Mouse (Mus musculus): ENCODE measurements around the gene Krtap1-4. TPM values are rescaled to one million over a fixed set of nuclear protein-coding genes. Genes with fewer than 3 reads are reported as not detected.

The Krtap1-4 gene
- polyA plus RNA-seq, 1 experiment from 2014 or later, result not detected

GRCm38 (mm10) chr11:99580636-99581035 lies 2.8 kb downstream of the Krtap1-4 start, which contains the start of gene Krtap1-5:
Gene Krtap1-5 (minus strand): TSS chr11:99581016.
- WGBS, result 92% methylated on average over 6 of the region's 6 CpGs
- Histone ChIP-seq H3K4me1 (no peaks in the 10 kb centered on the region), H3K36me3 (replicated peaks) (no peaks in the 10 kb centered on the region)

GRCm38 (mm10) chr11:99574106-99574505 lies 9.3 kb downstream of the Krtap1-4 start:
- Histone ChIP-seq H3K36me3 (replicated peaks) (no peaks in the 10 kb centered on the region), H3K4me1 (peaks cover 3% of the 10 kb centered on the region), H3K9me3 (no peaks in the 10 kb centered on the region), H3K4me3 (peak overlapping the region; percentile 33), H3K27me3 (ENCODE audit: poor library complexity, severe bottlenecking) (no peaks in the 10 kb centered on the region), H3K27ac (peak overlapping the region; percentile 62; the same call in 1 of the 2 replicates)
- DNase-seq (ENCODE audit: extremely low spot score, low spot score), result peak; percentile 79
- WGBS, result 5% methylated on average over 7 of the region's 7 CpGs

More at GRCm38 (mm10) chr11:99580636-99581035, 2.8 kb downstream of the Krtap1-4 start, which contains the start of gene Krtap1-5:
- H3K27ac ChIP-seq, result no peak within 1 kb of the TSS
- no peak within 1 kb of the TSS for H3K4me3 ChIP-seq
- no peak for DNase-seq (ENCODE audit: extremely low spot score, low spot score)
- H3K27me3 ChIP-seq (ENCODE audit: poor library complexity, severe bottlenecking), result no peaks in the 10 kb centered on the region; the same call in 1 of the 2 replicates
- no peaks in the 10 kb centered on the region for H3K9me3 ChIP-seq

GRCm38 (mm10) chr11:99573164-99573563 lies 10.3 kb downstream of the Krtap1-4 start:
- H3K9me3 ChIP-seq, result no peaks in the 10 kb centered on the region
- H3K4me3 ChIP-seq, result no peak overlapping the region
- H3K27me3 ChIP-seq (ENCODE audit: poor library complexity, severe bottlenecking), result no peaks in the 10 kb centered on the region
- 34% methylated on average over 4 of the region's 4 CpGs for WGBS
- no peaks in the 10 kb centered on the region for H3K36me3 ChIP-seq (replicated peaks)
- no peak overlapping the region for H3K27ac ChIP-seq
- no peak for DNase-seq (ENCODE audit: extremely low spot score, low spot score)
- peaks cover 3% of the 10 kb centered on the region for H3K4me1 ChIP-seq

- no peak for DNase-seq (ENCODE audit: extremely low spot score, low spot score)
- H3K27ac ChIP-seq, result no peak within 1 kb of the TSS
- H3K4me3 ChIP-seq, result no peak within 1 kb of the TSS
- no peaks in the 10 kb centered on the region for H3K4me1 ChIP-seq
- H3K9me3 ChIP-seq, result no peaks in the 10 kb centered on the region
- WGBS, result 95% methylated on average over 7 of the region's 7 CpGs
- no peaks in the 10 kb centered on the region for H3K36me3 ChIP-seq (replicated peaks)
- no peaks in the 10 kb centered on the region for H3K27me3 ChIP-seq (ENCODE audit: poor library complexity, severe bottlenecking)
Observed at GRCm38 (mm10) chr11:99566530-99566929, 16.9 kb downstream of the Krtap1-4 start, which contains the start of gene Krtap3-1. Gene Krtap3-1 (minus strand): TSS chr11:99566630.

GRCm38 (mm10) chr11:99562580-99562979 lies 20.9 kb downstream of the Krtap1-4 start:
- no peaks in the 10 kb centered on the region for H3K4me1 ChIP-seq
- no peak overlapping the region for H3K4me3 ChIP-seq
- H3K27me3 ChIP-seq (ENCODE audit: poor library complexity, severe bottlenecking), result no peaks in the 10 kb centered on the region
- no peaks in the 10 kb centered on the region for H3K9me3 ChIP-seq
- H3K36me3 ChIP-seq (replicated peaks), result no peaks in the 10 kb centered on the region
- 91% methylated on average over 6 of the region's 6 CpGs for WGBS
- no peak for DNase-seq (ENCODE audit: extremely low spot score, low spot score)
- no peak overlapping the region for H3K27ac ChIP-seq

GRCm38 (mm10) chr11:99559366-99559765 lies 24.1 kb downstream of the Krtap1-4 start, which contains the start of gene Gm11939:
Gene Gm11939 (minus strand): TSS chr11:99559466.
- WGBS, result 85% methylated on average over 9 of the region's 9 CpGs
- Histone ChIP-seq H3K4me1 (no peaks in the 10 kb centered on the region), H3K27me3 (ENCODE audit: poor library complexity, severe bottlenecking) (no peaks in the 10 kb centered on the region), H3K36me3 (replicated peaks) (no peaks in the 10 kb centered on the region), H3K27ac (no peak within 1 kb of the TSS), H3K9me3 (no peaks in the 10 kb centered on the region), H3K4me3 (no peak within 1 kb of the TSS)
- no peak for DNase-seq (ENCODE audit: extremely low spot score, low spot score)

GRCm38 (mm10) chr11:99557976-99558745 lies 25.3 kb downstream of the Krtap1-4 start:
- Histone ChIP-seq H3K4me1 (no peaks in the 10 kb centered on the region), H3K36me3 (replicated peaks) (no peaks in the 10 kb centered on the region), H3K27me3 (ENCODE audit: poor library complexity, severe bottlenecking) (no peaks in the 10 kb centered on the region), H3K9me3 (no peaks in the 10 kb centered on the region), H3K27ac (no peak overlapping the region), H3K4me3 (no peak overlapping the region)
- no peak for DNase-seq (ENCODE audit: extremely low spot score, low spot score)
- WGBS, result 91% methylated on average over 3 of the region's 3 CpGs

GRCm38 (mm10) chr11:99556753-99557152 lies 26.7 kb downstream of the Krtap1-4 start, which contains the start of gene Krtap3-2:
Gene Krtap3-2 (minus strand): TSS chr11:99556853.
- H3K4me3 ChIP-seq, result no peak within 1 kb of the TSS
- H3K4me1 ChIP-seq, result no peaks in the 10 kb centered on the region
- H3K27me3 ChIP-seq (ENCODE audit: poor library complexity, severe bottlenecking), result no peaks in the 10 kb centered on the region; the same call in 1 of the 2 replicates
- 96% methylated on average over 2 of the region's 2 CpGs for WGBS
- no peak for DNase-seq (ENCODE audit: extremely low spot score, low spot score)
- no peaks in the 10 kb centered on the region for H3K36me3 ChIP-seq (replicated peaks)
- H3K9me3 ChIP-seq, result no peaks in the 10 kb centered on the region
- H3K27ac ChIP-seq, result no peak within 1 kb of the TSS

- Histone ChIP-seq H3K4me1 (no peaks in the 10 kb centered on the region), H3K27me3 (ENCODE audit: poor library complexity, severe bottlenecking) (no peaks in the 10 kb centered on the region; the same call in 1 of the 2 replicates), H3K4me3 (no peak overlapping the region), H3K27ac (no peak overlapping the region), H3K36me3 (replicated peaks) (no peaks in the 10 kb centered on the region), H3K9me3 (no peaks in the 10 kb centered on the region)
- 93% methylated on average over 2 of the region's 2 CpGs for WGBS
- DNase-seq (ENCODE audit: extremely low spot score, low spot score), result no peak
Observed at GRCm38 (mm10) chr11:99556195-99556594, 27.3 kb downstream of the Krtap1-4 start.

- no peaks in the 10 kb centered on the region; the same call in 1 of the 2 replicates for H3K27me3 ChIP-seq (ENCODE audit: poor library complexity, severe bottlenecking)
- H3K4me1 ChIP-seq, result peaks cover 3% of the 10 kb centered on the region; the same call in 1 of the 2 replicates
- no peaks in the 10 kb centered on the region for H3K9me3 ChIP-seq
- H3K36me3 ChIP-seq (replicated peaks), result no peaks in the 10 kb centered on the region
- H3K27ac ChIP-seq, result no peak within 1 kb of the TSS
- WGBS, result 68% methylated on average over 4 of the region's 4 CpGs
- DNase-seq (ENCODE audit: extremely low spot score, low spot score), result no peak
- H3K4me3 ChIP-seq, result no peak within 1 kb of the TSS
Observed at GRCm38 (mm10) chr11:99550765-99551164, 32.7 kb downstream of the Krtap1-4 start, which contains the start of gene Krtap3-3. Gene Krtap3-3 (minus strand): TSS chr11:99550865.

GRCm38 (mm10) chr11:99547892-99548291 lies 35.6 kb downstream of the Krtap1-4 start:
- DNase-seq (ENCODE audit: extremely low spot score, low spot score), result no peak
- Histone ChIP-seq H3K9me3 (no peaks in the 10 kb centered on the region), H3K36me3 (replicated peaks) (no peaks in the 10 kb centered on the region), H3K27ac (no peak overlapping the region), H3K4me1 (peaks cover 3% of the 10 kb centered on the region; the same call in 1 of the 2 replicates), H3K27me3 (ENCODE audit: poor library complexity, severe bottlenecking) (no peaks in the 10 kb centered on the region; the same call in 1 of the 2 replicates), H3K4me3 (no peak overlapping the region)

- Histone ChIP-seq H3K9me3 (no peaks in the 10 kb centered on the region), H3K4me3 (no peak overlapping the region), H3K27ac (no peak overlapping the region), H3K4me1 (0 out of 2 replicates have a peak, but pooled peaks cover 3% of the 10 kb centered on the region), H3K36me3 (replicated peaks) (no peaks in the 10 kb centered on the region), H3K27me3 (ENCODE audit: poor library complexity, severe bottlenecking) (no peaks in the 10 kb centered on the region)
- DNase-seq (ENCODE audit: extremely low spot score, low spot score), result no peak
- WGBS, result 78% methylated on average over 9 of the region's 9 CpGs
Observed at GRCm38 (mm10) chr11:99539721-99540120, 43.7 kb downstream of the Krtap1-4 start.

All from forebrain, embryonic 10.5 days (tissue).